Mouse (Mus musculus): ENCODE measurements around the gene Man1a. TPM values are rescaled to one million over a fixed set of nuclear protein-coding genes. Genes with fewer than 3 reads are reported as not detected.

The Man1a gene
- 139 TPM for polyA plus RNA-seq (2014; fragmentation: Illumina TruSeq; extraction: RNeasy Lipid Tissue Mini Kit (QIAGEN cat#74804); ENCODE audit: low read depth, low replicate concordance)

GRCm38 (mm10) chr10:54076420-54076819, at the start of gene Man1a:
TSS of gene Man1a (minus strand) at chr10:54076609.

All from sigmoid colon, adult 10 weeks (tissue).